Mouse (Mus musculus) monocyte, adult 5-6 weeks (primary cell): ENCODE results near the gene Cbs. TPM values are rescaled to one million over a fixed set of nuclear protein-coding genes. Genes with fewer than 3 reads are reported as not detected.

Experiments
- ATAC-seq: fragments of 153-309, 156-312 bp; replicated peaks from 2 replicates; pipeline ENCODE4 v1.8.0; 2017; ENCODE audit warnings: mild to moderate bottlenecking; ENCODE audit not compliant: low TSS enrichment, insufficient number of reproducible peaks, severe bottlenecking, poor library complexity, low FRiP score
- total RNA-seq: library from RNA; stranded (forward); fragments of 200-1000, 200-491, 200-594 nt; gene quantifications from 3 replicates; pipeline ENCODE4 v1.2.3, GENCODE M21; 2017

Cbs gene
- total RNA-seq, 1 experiment from 2014 or later: not detected

DNA sequence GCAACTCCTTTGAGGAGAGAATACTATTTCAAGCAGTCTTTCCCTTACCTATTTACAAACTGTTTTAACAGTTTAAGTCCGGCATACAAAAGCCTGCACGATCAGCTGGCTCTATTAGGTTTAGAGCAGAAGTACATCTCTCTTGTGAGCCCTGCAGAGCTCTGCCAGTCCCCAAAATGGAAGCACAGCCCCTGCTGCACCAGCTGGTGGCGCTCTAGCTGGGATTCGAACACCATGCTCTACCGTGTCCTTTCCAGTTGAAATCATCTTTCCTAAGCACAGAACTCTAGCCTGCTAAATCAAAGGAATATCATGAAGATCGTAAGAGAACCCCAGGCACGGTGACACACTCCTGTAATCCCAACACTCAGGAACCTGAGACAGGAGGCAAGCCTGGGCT, 30.6 kb downstream of the Cbs start:
- ATAC-seq: no peak

GRCm38 (mm10) chr17:31598593-31598992, 38.4 kb downstream of the Cbs start:
- ATAC-seq: no peak

DNA sequence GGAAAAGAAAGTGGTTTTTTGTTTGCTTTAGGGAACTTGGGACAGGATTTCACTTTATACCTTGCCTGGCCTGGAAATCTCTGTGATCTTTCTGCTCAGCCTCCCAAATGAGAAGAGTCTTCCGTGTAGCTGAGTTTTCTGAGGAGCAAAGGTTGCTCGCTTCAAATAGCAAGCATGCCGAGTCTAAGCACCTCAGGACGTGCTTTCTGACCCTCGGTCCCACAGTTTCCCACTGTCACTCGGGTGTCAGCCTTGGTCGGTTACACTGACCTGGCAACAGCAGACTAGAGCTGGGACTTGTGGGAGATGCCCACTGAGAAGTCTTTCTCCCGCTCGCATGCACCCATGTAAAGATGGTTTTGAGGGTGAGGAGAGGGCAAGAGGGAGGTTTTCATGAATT, 39.1 kb downstream of the Cbs start:
- no peak for ATAC-seq

GRCm38 (mm10) chr17:31595077-31595476, 42.0 kb downstream of the Cbs start:
- ATAC-seq: no peak

GRCm38 (mm10) chr17:31594590-31594989, 42.4 kb downstream of the Cbs start:
- peak; percentile 94 for ATAC-seq

DNA sequence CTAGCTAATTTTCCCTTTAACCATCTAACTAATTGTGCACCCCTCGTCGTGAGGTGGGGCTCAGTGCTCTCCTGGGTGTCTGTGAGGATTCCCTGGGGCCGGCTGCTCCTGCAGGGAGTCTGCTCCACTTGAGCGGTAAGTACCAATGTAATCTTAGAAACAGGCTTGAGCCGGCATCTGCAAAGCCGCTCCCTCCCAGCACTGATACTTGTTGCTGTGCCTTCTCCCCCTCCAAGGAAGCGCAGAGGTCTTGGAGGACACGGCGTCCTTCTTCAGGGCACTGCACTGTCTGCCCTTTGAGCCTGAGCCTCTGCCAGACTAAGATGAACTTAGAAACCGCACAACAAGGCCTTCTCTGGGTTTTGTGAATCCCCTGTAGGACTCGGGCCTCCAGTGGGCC, 46.2 kb downstream of the Cbs start:
- no peak for ATAC-seq

GRCm38 (mm10) chr17:31588726-31589125, 48.3 kb downstream of the Cbs start:
- no peak for ATAC-seq

GRCm38 (mm10) chr17:31588115-31588514, 48.9 kb downstream of the Cbs start:
- no peak for ATAC-seq

DNA sequence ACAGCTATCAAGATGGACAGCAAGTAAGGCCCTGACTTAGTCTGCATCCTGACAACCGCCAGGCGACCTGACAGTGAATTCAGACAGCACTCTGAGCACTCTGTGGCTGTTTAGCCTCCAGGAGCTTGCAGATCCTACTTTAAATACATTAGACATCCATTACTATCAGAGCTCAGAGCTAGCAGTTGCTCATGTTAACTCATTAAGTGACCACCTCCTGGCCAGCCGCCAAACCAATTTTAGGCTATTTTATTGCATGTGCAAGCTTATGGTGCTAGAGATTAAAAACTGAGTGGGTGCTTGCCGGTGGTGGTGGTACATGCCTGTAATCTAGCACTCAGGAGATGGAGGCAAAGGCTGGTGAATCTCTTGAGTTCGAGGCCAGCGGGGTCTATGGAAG, 53.3 kb downstream of the Cbs start:
- no peak for ATAC-seq

DNA sequence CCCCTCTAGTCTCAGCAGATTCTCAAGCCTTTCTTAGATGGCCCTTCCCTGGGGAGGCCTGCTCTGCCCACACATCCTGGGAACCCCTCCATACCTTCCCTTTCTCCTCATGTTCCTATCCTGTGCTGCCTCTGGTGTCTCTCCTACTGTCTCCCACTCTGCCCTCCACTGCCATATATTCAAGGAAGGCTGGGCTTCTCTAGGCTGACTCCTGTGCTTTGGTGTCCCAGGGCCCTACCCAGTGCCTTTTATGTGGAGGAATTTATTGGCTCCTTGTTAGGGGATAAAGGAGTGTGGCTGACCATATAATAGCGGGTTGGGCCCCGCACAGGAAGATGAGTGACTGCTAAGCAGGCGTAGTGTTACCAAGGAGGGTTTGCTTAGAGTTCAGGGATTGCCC, 53.9 kb downstream of the Cbs start:
- ATAC-seq: no peak

GRCm38 (mm10) chr17:31580344-31580743, 56.7 kb downstream of the Cbs start:
- ATAC-seq: no peak

- ATAC-seq: no peak
These were observed 60.5 kb downstream of the Cbs start for GRCm38 (mm10) chr17:31576394-31577175.

GRCm38 (mm10) chr17:31574662-31575061, 62.4 kb downstream of the Cbs start:
- ATAC-seq: no peak

DNA sequence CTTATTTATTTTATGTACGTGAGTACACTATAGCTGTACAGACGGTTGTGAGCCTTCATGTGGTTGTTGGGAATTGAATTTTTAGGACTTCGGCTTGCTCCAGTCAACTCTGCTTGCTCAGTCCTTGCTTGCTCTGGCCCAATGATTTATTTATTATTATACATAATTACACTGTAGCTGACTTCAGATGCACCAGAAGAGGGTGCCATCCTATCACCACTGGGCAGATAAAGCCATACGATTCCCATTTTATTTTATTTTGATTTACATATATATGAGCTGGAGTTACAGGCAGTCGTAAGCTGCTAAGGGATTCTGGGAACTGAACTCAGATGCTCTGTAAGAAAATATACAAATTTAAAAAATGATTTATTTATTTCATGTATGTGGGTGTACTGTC, 65.3 kb downstream of the Cbs start:
- ATAC-seq: no peak

DNA sequence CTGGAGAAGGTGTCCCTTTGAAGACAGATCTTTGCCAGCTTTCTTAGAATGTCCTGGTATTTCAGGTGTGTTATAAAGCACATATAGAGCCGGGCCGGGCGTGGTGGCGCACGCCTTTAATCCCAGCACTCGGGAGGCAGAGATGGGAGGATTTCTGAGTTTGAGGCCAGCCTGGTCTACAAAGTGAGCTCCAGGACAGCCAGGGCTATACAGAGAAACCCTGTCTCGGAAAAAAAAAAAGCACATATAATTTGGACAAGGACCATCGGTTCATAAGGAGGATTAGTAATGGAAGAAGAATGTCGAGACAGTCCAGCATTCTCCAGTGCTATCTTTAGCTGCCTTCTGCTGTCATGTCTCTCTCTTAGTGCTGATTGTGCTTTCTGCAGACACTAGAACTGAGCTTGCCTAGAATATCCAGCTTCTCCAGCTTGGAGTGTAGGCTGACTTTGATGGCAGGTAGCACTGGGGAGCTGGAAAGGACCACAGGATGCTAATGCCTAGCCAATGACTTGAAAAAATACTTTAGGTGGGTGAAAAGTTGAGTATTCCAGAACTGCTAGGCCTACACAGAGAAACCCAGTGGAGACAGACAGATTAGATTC, 66.6 kb downstream of the Cbs start:
- peak; percentile 62; the same call in 1 of the 2 replicates for ATAC-seq

DNA sequence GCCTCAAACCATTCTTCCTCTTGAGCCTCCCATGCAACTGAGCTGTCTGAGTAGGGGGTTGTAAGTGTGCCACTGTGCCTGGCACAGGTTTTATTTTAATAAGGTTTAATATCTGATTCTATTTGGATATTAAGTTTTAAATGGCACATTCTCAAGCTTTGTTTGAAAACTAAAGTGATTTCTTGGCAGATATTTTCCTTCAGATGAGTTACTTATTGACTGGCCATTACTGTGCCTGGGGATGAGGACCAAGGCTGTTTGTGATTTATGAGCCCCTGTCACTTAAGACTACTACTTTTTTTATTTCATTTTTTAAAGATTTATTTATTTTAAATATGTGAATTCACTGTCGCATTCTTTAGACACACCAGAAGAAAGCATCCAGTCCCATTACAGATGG, 67.3 kb downstream of the Cbs start:
- ATAC-seq: no peak

- no peak for ATAC-seq
These were observed 70.8 kb downstream of the Cbs start for GRCm38 (mm10) chr17:31566276-31566675.

DNA sequence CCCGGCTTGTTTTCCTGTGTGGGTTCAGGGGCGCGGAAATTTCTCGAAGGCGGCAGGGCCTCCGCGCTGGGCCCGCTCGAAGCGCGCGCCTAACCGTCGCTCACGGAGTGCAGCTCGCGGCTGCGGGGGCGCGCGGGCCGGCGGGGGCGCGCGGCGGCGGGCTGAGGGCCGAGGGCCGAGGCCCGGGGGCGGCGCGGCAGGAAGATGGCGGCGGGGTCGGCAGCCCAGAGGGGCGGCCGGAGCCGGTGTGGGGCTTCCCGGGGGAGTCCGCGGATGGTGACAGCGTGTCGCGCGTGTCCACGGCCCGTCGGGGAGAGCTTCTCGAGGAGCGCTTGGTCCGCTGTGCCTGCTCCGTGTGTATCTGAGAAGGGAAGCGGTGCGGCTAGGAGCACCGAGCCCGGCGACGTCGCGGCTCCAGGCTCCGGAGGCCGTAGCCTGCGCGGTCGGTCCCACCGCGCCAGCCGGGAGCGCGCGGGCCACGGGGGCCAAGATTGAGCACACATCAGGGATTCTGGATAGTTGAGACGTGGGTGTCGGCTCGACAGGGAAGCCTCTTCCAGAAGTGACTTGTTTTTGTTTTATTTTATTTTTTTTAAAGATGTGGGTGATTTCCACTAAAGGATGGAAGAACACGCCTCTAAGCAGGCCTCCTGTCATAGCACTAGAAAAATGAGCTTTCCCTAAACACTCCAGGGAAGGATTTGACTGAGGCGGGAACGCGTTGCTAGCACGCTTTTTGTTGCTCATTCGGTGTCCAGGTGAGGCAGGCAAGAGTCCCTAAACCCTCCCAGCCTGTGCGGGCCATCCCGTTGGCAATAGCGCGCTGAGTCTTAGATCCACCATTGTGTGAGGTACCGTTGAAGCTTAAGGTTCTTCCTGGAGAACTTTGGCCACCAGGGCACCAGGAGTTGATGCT, 71.6 kb downstream of the Cbs start:
- ATAC-seq: no peak

GRCm38 (mm10) chr17:31564858-31565140, 72.2 kb downstream of the Cbs start:
- ATAC-seq: no peak
